In the genomic region with DNA sequence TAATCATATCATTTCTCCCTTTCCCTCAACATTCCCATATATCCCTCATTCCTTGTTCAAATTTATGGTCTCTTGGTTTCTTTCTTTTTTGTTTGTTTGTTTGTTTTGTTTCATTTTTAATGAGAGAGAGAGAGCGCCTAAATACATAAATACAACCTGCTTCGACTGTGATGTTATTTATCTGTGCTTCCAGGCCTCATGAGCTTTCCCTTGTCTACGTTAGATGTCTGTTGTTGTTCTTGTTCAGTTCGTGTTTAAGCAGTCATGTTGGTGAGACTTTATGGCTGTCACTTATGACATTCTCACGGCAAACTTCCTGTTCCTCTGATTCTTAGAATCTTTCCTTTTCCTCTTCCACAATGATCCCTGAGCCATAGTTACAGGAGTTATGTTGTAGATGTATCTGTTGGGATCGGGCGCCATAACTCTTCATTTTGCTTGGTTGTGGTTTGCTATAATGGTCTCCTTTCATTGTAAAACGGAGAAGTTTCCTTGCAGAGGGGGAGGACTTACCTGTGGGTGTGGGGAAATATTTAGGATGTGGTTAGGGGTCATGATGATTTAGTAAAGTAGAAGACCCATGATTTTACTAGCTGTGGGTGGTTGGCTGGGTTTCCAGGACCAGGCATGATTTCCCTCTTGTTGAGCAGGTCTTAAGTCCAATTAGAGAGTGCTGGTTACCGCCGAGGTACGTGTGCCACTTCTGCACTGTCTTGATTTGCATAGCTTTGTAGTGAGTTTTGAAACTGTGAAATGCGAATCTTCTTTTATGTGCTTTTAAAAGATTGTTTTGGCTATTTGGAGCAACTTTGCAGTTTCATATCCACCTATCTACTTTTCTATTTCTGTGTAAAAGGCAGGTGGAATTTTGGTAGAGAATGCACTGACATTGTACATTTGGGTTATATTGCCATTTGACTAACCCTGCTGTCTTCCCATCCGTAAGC, we compare ENCODE assay signal across 1 mouse cellular context.
TF ChIP-seq lines count a peak whose summit lies in the region.

No protein-coding gene starts in this region.

TF ChIP-seq in MEL, 35 proteins besides CTCF, POLR2A, EP300 and RAD21 (continued from another document):
- TF ChIP-seq MEF2A (IDR thresholded peaks at IDR 0.05; ENCODE audit: extremely low read depth, insufficient replicate concordance, low read depth, low read length, poor library complexity, severe bottlenecking) (no peak), ZMIZ1 (IDR thresholded peaks at IDR 0.05; ENCODE audit: low read depth, low read length) (no peak), UBTF (IDR thresholded peaks at IDR 0.05; ENCODE audit: borderline replicate concordance, insufficient read depth, low read depth, low read length) (no peak), USF2 (IDR thresholded peaks at IDR 0.05; ENCODE audit: borderline replicate concordance in 1 of 2, insufficient read depth in 1 of 2, low read depth in 1 of 2, low read length in 2 of 2) (no peak), SMC3 (IDR thresholded peaks at IDR 0.05; ENCODE audit: low read depth, low read length) (no peak), TAL1 (IDR thresholded peaks at IDR 0.05; ENCODE audit: low read length) (peak; percentile 87), TCF12 (IDR thresholded peaks at IDR 0.05; ENCODE audit: low read depth, low read length) (peak; percentile 81), TBP (IDR thresholded peaks at IDR 0.05; ENCODE audit: low read depth, low read length) (no peak), NRF1 (IDR thresholded peaks at IDR 0.05; ENCODE audit: insufficient read depth, low read depth, low read length, poor library complexity, severe bottlenecking) (no peak), MYC (IDR thresholded peaks at IDR 0.05; ENCODE audit: low read depth, low read length) (no peak), CHD2 (IDR thresholded peaks at IDR 0.05; ENCODE audit: low read length) (no peak), GABPA (IDR thresholded peaks at IDR 0.05; ENCODE audit: low read depth, low read length) (no peak)
